Mouse (Mus musculus) midbrain, embryonic 12.5 days (tissue): ENCODE results near the gene Nxph4. TPM values are rescaled to one million over a fixed set of nuclear protein-coding genes. Genes with fewer than 3 reads are reported as not detected.

Source experiments
- ATAC-seq: fragments of 200-750 bp; cut with Nextera tagmentation; 2 replicates; pipeline ENCODE4 v1.8.0; 2017; ENCODE audit warnings: low read depth, moderate TSS enrichment, moderate library complexity; ENCODE audit not compliant: low FRiP score
- H3K27ac ChIP-seq: fragments of 300-500 bp; sonication (generic); replicated peaks from 2 replicates; pipeline ENCODE4 v1.5.1; 2016; ENCODE audit warnings: mild to moderate bottlenecking
- H3K27me3 ChIP-seq: fragments of 300-500 bp; sonication (generic); 2 replicates; pipeline ENCODE4 v1.6.1; 2016; ENCODE audit warnings: mild to moderate bottlenecking
- H3K36me3 ChIP-seq: fragments of 300-500 bp; sonication (generic); 2 replicates; pipeline ENCODE4 v1.6.1; 2016
- H3K4me1 ChIP-seq: fragments of 300-500 bp; sonication (generic); 2 replicates; pipeline ENCODE4 v1.6.1; 2016
- H3K4me2 ChIP-seq: fragments of 300-500 bp; sonication (generic); replicated peaks from 2 replicates; pipeline ENCODE4 v1.6.1; 2016; ENCODE audit warnings: mild to moderate bottlenecking, moderate library complexity
- H3K4me3 ChIP-seq: fragments of 300-500 bp; sonication (generic); 2 replicates; pipeline ENCODE4 v1.5.1; 2016; ENCODE audit warnings: mild to moderate bottlenecking
- H3K9ac ChIP-seq: fragments of 300-500 bp; sonication (generic); replicated peaks from 2 replicates; pipeline ENCODE4 v1.6.1; 2016; ENCODE audit warnings: mild to moderate bottlenecking, moderate library complexity
- H3K9me3 ChIP-seq: fragments of 300-500 bp; sonication (generic); 2 replicates; pipeline ENCODE4 v1.6.1; 2016; ENCODE audit warnings: mild to moderate bottlenecking
- WGBS: fragments of 180-500 bp; shearing (Covaris S2); methylation state at CpG from one replicate; pipeline ENCODE4 v1.1.7; 2016; 5-methylcytosine and 5-hydroxymethylcytosine counted together
- polyA plus RNA-seq: library from polyadenylated mRNA; unstranded; fragments of >200 nt; fragmentation: Nextera tagmentation; extraction: Ambion mirVana; gene quantifications from 2 replicates; pipeline ENCODE4 v1.2.1, GENCODE M21; 2016

Nxph4 gene
- polyA plus RNA-seq, 1 experiment from 2014 or later = 55.9 TPM

- peak overlapping the region; percentile 54; the same call in 1 of the 2 replicates for H3K27ac ChIP-seq
- peaks cover 84% of the 10 kb centered on the region for H3K36me3 ChIP-seq
- H3K4me3 ChIP-seq = no peak overlapping the region
- H3K27me3 ChIP-seq = 0 out of 2 replicates have a peak, but pooled peaks cover 8% of the 10 kb centered on the region
- peaks cover 4% of the 10 kb centered on the region; the same call in 1 of the 2 replicates for H3K4me1 ChIP-seq
- 64% methylated on average over 13 of the region's 13 CpGs for WGBS
- no peaks in the 10 kb centered on the region for H3K9me3 ChIP-seq
- ATAC-seq = no peak
- no peak overlapping the region for H3K9ac ChIP-seq
- no peak overlapping the region for H3K4me2 ChIP-seq
Observed at GRCm38 (mm10) chr10:127542084-127542483, 7.7 kb upstream of the Nxph4 start.

GRCm38 (mm10) chr10:127541510-127541909 is 7.2 kb upstream of the Nxph4 start:
- peaks cover 10% of the 10 kb centered on the region for H3K27me3 ChIP-seq
- no peak overlapping the region for H3K4me3 ChIP-seq
- peaks cover 10% of the 10 kb centered on the region for H3K4me1 ChIP-seq
- no peak overlapping the region for H3K4me2 ChIP-seq
- H3K36me3 ChIP-seq = peaks cover 78% of the 10 kb centered on the region
- no peak overlapping the region for H3K9ac ChIP-seq
- no peak for ATAC-seq
- no peaks in the 10 kb centered on the region for H3K9me3 ChIP-seq
- WGBS = 94% methylated on average over 8 of the region's 8 CpGs
- no peak overlapping the region; the same call in 1 of the 2 replicates for H3K27ac ChIP-seq

GRCm38 (mm10) chr10:127537854-127538583 is 3.7 kb upstream of the Nxph4 start:
- peaks cover 47% of the 10 kb centered on the region for H3K36me3 ChIP-seq
- H3K4me3 ChIP-seq = no peak overlapping the region
- H3K9me3 ChIP-seq = no peaks in the 10 kb centered on the region
- no peak overlapping the region for H3K9ac ChIP-seq
- no peak overlapping the region for H3K4me2 ChIP-seq
- ATAC-seq = peak; percentile 35; the same call in 1 of the 2 replicates
- H3K27ac ChIP-seq = peak overlapping the region; percentile 39
- peaks cover 45% of the 10 kb centered on the region for H3K27me3 ChIP-seq
- WGBS = 24% methylated on average over 7 of the region's 7 CpGs
- peaks cover 42% of the 10 kb centered on the region for H3K4me1 ChIP-seq

- Histone ChIP-seq H3K4me1 (peaks cover 46% of the 10 kb centered on the region), H3K27ac (peak overlapping the region; percentile 71), H3K9me3 (no peaks in the 10 kb centered on the region), H3K27me3 (peaks cover 58% of the 10 kb centered on the region), H3K4me2 (peak overlapping the region; percentile 21; the same call in 1 of the 2 replicates), H3K9ac (no peak overlapping the region), H3K4me3 (no peak overlapping the region), H3K36me3 (peaks cover 35% of the 10 kb centered on the region)
- ATAC-seq = peak; percentile 65
- 11% methylated on average over 8 of the region's 8 CpGs for WGBS
Observed at GRCm38 (mm10) chr10:127536586-127537314, 2.4 kb upstream of the Nxph4 start.

- peak overlapping the region; percentile 71 for H3K27ac ChIP-seq
- ATAC-seq = no peak
- H3K4me2 ChIP-seq = peak overlapping the region; percentile 69
- WGBS = under 1% methylated on average over 28 of the region's 30 CpGs
- H3K27me3 ChIP-seq = peaks cover 75% of the 10 kb centered on the region
- H3K9ac ChIP-seq = peak overlapping the region; percentile 68; the same call in 1 of the 2 replicates
- H3K9me3 ChIP-seq = no peaks in the 10 kb centered on the region
- peaks cover 17% of the 10 kb centered on the region for H3K36me3 ChIP-seq
- H3K4me1 ChIP-seq = peaks cover 61% of the 10 kb centered on the region
- H3K4me3 ChIP-seq = peak overlapping the region; percentile 52
Observed at GRCm38 (mm10) chr10:127534929-127535384, 598 bp upstream of the Nxph4 start.

GRCm38 (mm10) chr10:127531548-127531947 is 2.8 kb downstream of the Nxph4 start:
- Histone ChIP-seq H3K4me3 (peak overlapping the region; percentile 52), H3K27me3 (peaks cover 100% of the 10 kb centered on the region), H3K4me1 (peaks cover 87% of the 10 kb centered on the region), H3K9ac (0 out of 2 replicates have a peak overlapping the region, but pooled peaks have one; percentile 1), H3K9me3 (no peaks in the 10 kb centered on the region), H3K36me3 (no peaks in the 10 kb centered on the region), H3K4me2 (peak overlapping the region; percentile 69), H3K27ac (peak overlapping the region; percentile 69)
- 0% methylated on average over 4 of the region's 4 CpGs for WGBS
- 0 out of 2 replicates have a peak, but pooled peaks have one; percentile 9 for ATAC-seq

GRCm38 (mm10) chr10:127530945-127531344 is 3.4 kb downstream of the Nxph4 start:
- peak overlapping the region; percentile 46; the same call in 1 of the 2 replicates for H3K9ac ChIP-seq
- peaks cover 87% of the 10 kb centered on the region for H3K4me1 ChIP-seq
- peaks cover 100% of the 10 kb centered on the region for H3K27me3 ChIP-seq
- H3K4me3 ChIP-seq = peak overlapping the region; percentile 52
- H3K27ac ChIP-seq = peak overlapping the region; percentile 69
- peak overlapping the region; percentile 69 for H3K4me2 ChIP-seq
- no peaks in the 10 kb centered on the region for H3K9me3 ChIP-seq
- WGBS = 0% methylated on average over 20 of the region's 25 CpGs
- H3K36me3 ChIP-seq = no peaks in the 10 kb centered on the region
- ATAC-seq = 0 out of 2 replicates have a peak, but pooled peaks have one; percentile 21

- Histone ChIP-seq H3K9me3 (no peaks in the 10 kb centered on the region), H3K27me3 (peaks cover 98% of the 10 kb centered on the region), H3K4me3 (peak overlapping the region; percentile 22), H3K4me2 (peak overlapping the region; percentile 69), H3K27ac (peak overlapping the region; percentile 66), H3K4me1 (peaks cover 80% of the 10 kb centered on the region), H3K9ac (no peak overlapping the region), H3K36me3 (no peaks in the 10 kb centered on the region)
- 2% methylated on average over 17 of the region's 17 CpGs for WGBS
- peak; percentile 20; the same call in 1 of the 2 replicates for ATAC-seq
Observed at GRCm38 (mm10) chr10:127527481-127527880, 6.9 kb downstream of the Nxph4 start.

GRCm38 (mm10) chr10:127526681-127527080 is 7.7 kb downstream of the Nxph4 start:
- H3K4me3 ChIP-seq = peak overlapping the region; percentile 22
- peaks cover 76% of the 10 kb centered on the region for H3K4me1 ChIP-seq
- under 1% methylated on average over 26 of the region's 26 CpGs for WGBS
- ATAC-seq = peak; percentile 10; the same call in 1 of the 2 replicates
- peaks cover 90% of the 10 kb centered on the region for H3K27me3 ChIP-seq
- peak overlapping the region; percentile 66 for H3K27ac ChIP-seq
- H3K4me2 ChIP-seq = peak overlapping the region; percentile 69
- H3K36me3 ChIP-seq = no peaks in the 10 kb centered on the region
- H3K9me3 ChIP-seq = no peaks in the 10 kb centered on the region
- no peak overlapping the region; the same call in 1 of the 2 replicates for H3K9ac ChIP-seq

- WGBS = 1% methylated on average over 26 of the region's 26 CpGs
Observed at GRCm38 (mm10) chr10:127526048-127526447, 8.3 kb downstream of the Nxph4 start.

GRCm38 (mm10) chr10:127524646-127525255 is 9.6 kb downstream of the Nxph4 start:
- H3K27me3 ChIP-seq = peaks cover 80% of the 10 kb centered on the region
- H3K4me2 ChIP-seq = peak overlapping the region; percentile 23
- peak overlapping the region; percentile 43; the same call in 1 of the 2 replicates for H3K27ac ChIP-seq
- H3K9me3 ChIP-seq = 0 out of 2 replicates have a peak, but pooled peaks cover 3% of the 10 kb centered on the region
- H3K36me3 ChIP-seq = 0 out of 2 replicates have a peak, but pooled peaks cover 5% of the 10 kb centered on the region
- 1% methylated on average over 23 of the region's 23 CpGs for WGBS
- no peak overlapping the region for H3K4me3 ChIP-seq
- peaks cover 69% of the 10 kb centered on the region for H3K4me1 ChIP-seq
- no peak for ATAC-seq
- H3K9ac ChIP-seq = no peak overlapping the region

More at GRCm38 (mm10) chr10:127526048-127526447, 8.3 kb downstream of the Nxph4 start:
- no peak overlapping the region for H3K9ac ChIP-seq
- no peaks in the 10 kb centered on the region for H3K9me3 ChIP-seq
- peaks cover 84% of the 10 kb centered on the region for H3K27me3 ChIP-seq
- H3K4me1 ChIP-seq = peaks cover 77% of the 10 kb centered on the region
- H3K27ac ChIP-seq = no peak overlapping the region
- ATAC-seq = no peak
- H3K4me2 ChIP-seq = peak overlapping the region; percentile 69
- H3K36me3 ChIP-seq = no peaks in the 10 kb centered on the region
- peak overlapping the region; percentile 22 for H3K4me3 ChIP-seq
